Mouse (Mus musculus) liver, embryonic 11.5 days (tissue): ENCODE measurements around the gene Borcs6. TPM values are rescaled to one million over a fixed set of nuclear protein-coding genes. Genes with fewer than 3 reads are reported as not detected.

ENCODE experiments used
- ATAC-seq: fragments of 200-750 bp; cut with Nextera tagmentation; replicated peaks from 2 replicates; pipeline ENCODE4 v1.8.0; 2017; ENCODE audit warnings: moderate number of reproducible peaks, mild to moderate bottlenecking, moderate TSS enrichment, moderate library complexity; ENCODE audit not compliant: low FRiP score
- DNase-seq: peaks from one replicate; pipeline ENCODE4 v3.0.0-alpha.2; 2017; ENCODE audit warnings: low spot score
- H3K27ac ChIP-seq: fragments of 300-500 bp; sonication (generic); 2 replicates; pipeline ENCODE4 v1.5.1; 2014; ENCODE audit warnings: mild to moderate bottlenecking, low read depth, low read length, control low read depth
- H3K27me3 ChIP-seq: fragments of 300-500 bp; sonication (generic); replicated peaks from 2 replicates; pipeline ENCODE4 v1.6.1; 2014; ENCODE audit warnings: low read length, mixed read lengths; ENCODE audit not compliant: control insufficient read depth, insufficient read depth
- H3K36me3 ChIP-seq: fragments of 300-500 bp; sonication (generic); 2 replicates; pipeline ENCODE4 v1.6.1; 2014; ENCODE audit warnings: mild to moderate bottlenecking, low read length, moderate library complexity, mixed read lengths; ENCODE audit not compliant: control insufficient read depth, insufficient read depth
- H3K4me1 ChIP-seq: fragments of 300-500 bp; sonication (generic); replicated peaks from 2 replicates; pipeline ENCODE4 v1.6.1; 2014; ENCODE audit warnings: low read length, mixed read lengths; ENCODE audit not compliant: control insufficient read depth, insufficient read depth
- H3K4me2 ChIP-seq: fragments of 300-500 bp; sonication (generic); 2 replicates; pipeline ENCODE4 v1.6.1; 2014; ENCODE audit warnings: mild to moderate bottlenecking, control low read depth, moderate library complexity
- H3K4me3 ChIP-seq: fragments of 300-500 bp; sonication (generic); 2 replicates; pipeline ENCODE4 v1.5.1; 2014; ENCODE audit warnings: low read depth, low read length, control low read depth
- H3K9ac ChIP-seq: fragments of 300-500 bp; sonication (generic); 2 replicates; pipeline ENCODE4 v1.6.1; 2014; ENCODE audit warnings: low read depth, low read length, control low read depth
- H3K9me3 ChIP-seq: fragments of 300-500 bp; sonication (generic); 2 replicates; pipeline ENCODE4 v1.6.1; 2016; ENCODE audit warnings: low read length, inconsistent platforms, mixed read lengths; ENCODE audit not compliant: control insufficient read depth
- WGBS: fragments of 180-500 bp; shearing (Covaris S2); extraction: QIAGEN DNeasy Blood & Tissue Kit; methylation state at CpG from one replicate; pipeline ENCODE4 v1.1.7; 2014; 5-methylcytosine and 5-hydroxymethylcytosine counted together
- polyA plus RNA-seq: library from polyadenylated mRNA; unstranded; fragments of >200 nt; fragmentation: Nextera tagmentation; extraction: Ambion mirVana; gene quantifications from 2 replicates; pipeline ENCODE4 v1.2.1, GENCODE M21; 2014

Gene Borcs6
- polyA plus RNA-seq, 1 experiment from 2014 or later, result 6.6 TPM

DNA sequence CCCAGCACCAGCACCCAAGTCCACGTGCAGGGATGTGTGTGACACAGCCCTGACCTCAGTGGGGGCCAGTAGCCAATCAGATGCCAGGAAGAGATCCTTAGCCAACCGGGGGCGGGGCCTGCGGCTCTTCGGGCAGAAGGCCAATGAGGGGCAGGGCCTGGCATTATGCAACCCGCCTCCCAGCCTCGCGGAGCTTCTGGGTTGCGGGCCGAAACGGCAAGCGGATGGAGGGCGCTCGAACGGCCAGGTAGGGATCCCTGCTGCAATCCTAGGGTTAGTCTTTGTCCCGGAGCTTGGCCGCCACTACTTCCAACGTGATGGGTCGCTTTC is 39.2 kb downstream of the Borcs6 start:
- Histone ChIP-seq H3K9me3 (no peaks in the 10 kb centered on the region), H3K9ac (peak overlapping the region; percentile 71), H3K4me2 (peak overlapping the region; percentile 99), H3K27ac (peak overlapping the region; percentile 77), H3K27me3 (no peaks in the 10 kb centered on the region), H3K4me3 (peak overlapping the region; percentile 63), H3K36me3 (peaks cover 10% of the 10 kb centered on the region), H3K4me1 (peaks cover 46% of the 10 kb centered on the region)
- DNase-seq, result peak; percentile 89
- peak; percentile 62 for ATAC-seq
- WGBS, result 0% methylated on average over 19 of the region's 19 CpGs

DNA sequence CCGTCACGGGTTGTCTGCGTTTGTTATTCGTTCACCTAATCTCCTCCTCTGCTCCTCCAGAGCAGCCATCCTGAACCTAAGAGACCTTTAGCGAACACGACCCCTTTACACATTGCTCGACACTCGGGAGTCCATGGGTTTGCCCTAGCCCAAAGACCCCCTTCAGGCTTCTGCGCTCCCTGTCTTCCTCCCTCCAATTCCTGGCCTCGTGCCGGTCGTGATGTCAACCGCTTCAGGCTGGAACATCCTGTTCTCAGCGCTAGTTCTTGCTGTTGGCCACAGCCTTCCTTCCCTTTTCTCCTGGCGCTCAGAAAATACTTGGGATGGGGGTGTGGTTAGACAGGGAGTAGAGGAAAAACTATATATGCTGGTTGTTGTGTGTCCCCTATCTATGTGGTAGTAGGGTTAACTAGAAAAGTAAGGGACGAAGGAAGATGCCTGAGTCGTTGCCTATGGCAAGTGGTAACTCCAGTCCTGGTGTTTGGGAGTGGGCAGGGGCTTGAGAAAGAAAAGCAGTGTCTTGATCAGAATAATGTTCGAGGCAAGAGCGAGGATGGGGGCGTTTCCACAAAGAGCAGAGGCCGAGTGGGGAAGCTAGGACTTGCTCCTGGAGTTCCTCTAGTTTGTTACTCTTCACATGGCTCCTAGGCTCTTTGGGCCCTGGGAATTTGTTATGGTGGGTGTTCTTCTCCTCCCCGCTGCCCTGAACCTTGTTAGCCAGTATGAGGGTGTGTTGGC is 39.8 kb downstream of the Borcs6 start:
- H3K9ac ChIP-seq, result peak overlapping the region; percentile 71
- H3K27ac ChIP-seq, result peak overlapping the region; percentile 77
- H3K9me3 ChIP-seq, result no peaks in the 10 kb centered on the region
- H3K4me1 ChIP-seq, result peaks cover 46% of the 10 kb centered on the region
- peak overlapping the region; percentile 63 for H3K4me3 ChIP-seq
- ATAC-seq (no peak), DNase-seq (peak; percentile 44)
- peak overlapping the region; percentile 99 for H3K4me2 ChIP-seq
- WGBS, result 2% methylated on average over 22 of the region's 22 CpGs
- peaks cover 14% of the 10 kb centered on the region for H3K36me3 ChIP-seq
- no peaks in the 10 kb centered on the region for H3K27me3 ChIP-seq

DNA sequence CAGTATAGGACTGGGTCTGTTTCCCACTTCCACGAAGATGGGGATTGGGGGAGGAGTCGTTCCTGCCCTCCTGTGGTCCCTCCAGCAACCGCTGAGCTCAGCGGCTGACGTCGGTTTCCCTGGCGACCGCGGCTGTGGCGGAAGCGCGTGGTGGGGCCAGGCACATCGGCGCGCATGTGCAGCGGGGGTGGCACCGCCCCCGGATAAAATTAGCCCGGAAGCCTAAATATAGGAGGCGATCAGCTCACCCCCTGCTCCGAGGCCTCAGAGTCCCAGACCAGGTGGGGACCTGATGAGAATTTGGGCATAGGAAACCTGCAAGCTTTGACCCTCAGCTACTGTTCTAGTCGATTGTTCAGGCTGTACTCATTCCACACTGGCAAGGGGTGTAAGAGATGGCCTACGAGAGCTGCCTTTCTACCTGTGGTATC is 40.4 kb downstream of the Borcs6 start:
- peak; percentile 90 for DNase-seq
- peak; percentile 35 for ATAC-seq
- Histone ChIP-seq H3K4me1 (peaks cover 46% of the 10 kb centered on the region), H3K27me3 (no peaks in the 10 kb centered on the region), H3K27ac (peak overlapping the region; percentile 77), H3K4me2 (peak overlapping the region; percentile 99), H3K9me3 (no peaks in the 10 kb centered on the region), H3K36me3 (peaks cover 15% of the 10 kb centered on the region), H3K9ac (peak overlapping the region; percentile 71), H3K4me3 (peak overlapping the region; percentile 63)
- WGBS, result 2% methylated on average over 23 of the region's 23 CpGs

DNA sequence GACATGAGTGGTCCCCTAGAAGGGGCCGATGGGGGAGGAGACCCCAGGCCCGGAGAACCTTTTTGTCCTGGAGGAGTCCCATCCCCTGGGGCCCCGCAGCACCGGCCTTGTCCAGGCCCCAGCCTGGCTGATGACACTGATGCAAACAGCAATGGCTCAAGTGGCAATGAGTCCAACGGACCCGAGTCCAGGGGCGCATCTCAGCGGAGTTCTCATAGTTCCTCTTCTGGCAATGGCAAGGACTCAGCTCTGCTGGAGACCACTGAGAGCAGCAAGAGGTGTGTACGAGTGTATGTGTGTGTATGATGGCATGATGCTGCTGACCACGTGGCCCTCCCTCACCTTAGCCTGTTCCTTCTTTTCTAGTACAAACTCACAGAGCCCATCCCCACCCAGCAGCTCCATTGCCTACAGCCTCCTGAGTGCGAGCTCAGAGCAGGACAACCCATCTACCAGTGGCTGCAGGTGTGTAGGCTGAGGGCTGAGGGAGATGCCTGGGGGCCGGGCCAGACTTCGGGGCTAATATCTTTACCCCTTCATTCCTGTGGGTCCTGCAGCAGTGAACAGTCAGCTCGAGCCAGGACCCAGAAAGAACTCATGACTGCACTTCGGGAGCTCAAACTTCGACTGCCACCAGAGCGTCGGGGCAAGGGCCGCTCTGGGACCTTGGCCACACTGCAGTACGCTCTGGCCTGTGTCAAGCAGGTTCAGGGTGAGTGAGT is 41.3 kb downstream of the Borcs6 start:
- Histone ChIP-seq H3K4me2 (peak overlapping the region; percentile 99), H3K4me1 (peaks cover 45% of the 10 kb centered on the region), H3K4me3 (peak overlapping the region; percentile 63), H3K9me3 (no peaks in the 10 kb centered on the region), H3K36me3 (peaks cover 20% of the 10 kb centered on the region), H3K9ac (no peak overlapping the region; the same call in 1 of the 2 replicates), H3K27me3 (no peaks in the 10 kb centered on the region), H3K27ac (peak overlapping the region; percentile 3; the same call in 1 of the 2 replicates)
- no peak for DNase-seq
- no peak for ATAC-seq
- WGBS, result 85% methylated on average over 20 of the region's 20 CpGs

DNA sequence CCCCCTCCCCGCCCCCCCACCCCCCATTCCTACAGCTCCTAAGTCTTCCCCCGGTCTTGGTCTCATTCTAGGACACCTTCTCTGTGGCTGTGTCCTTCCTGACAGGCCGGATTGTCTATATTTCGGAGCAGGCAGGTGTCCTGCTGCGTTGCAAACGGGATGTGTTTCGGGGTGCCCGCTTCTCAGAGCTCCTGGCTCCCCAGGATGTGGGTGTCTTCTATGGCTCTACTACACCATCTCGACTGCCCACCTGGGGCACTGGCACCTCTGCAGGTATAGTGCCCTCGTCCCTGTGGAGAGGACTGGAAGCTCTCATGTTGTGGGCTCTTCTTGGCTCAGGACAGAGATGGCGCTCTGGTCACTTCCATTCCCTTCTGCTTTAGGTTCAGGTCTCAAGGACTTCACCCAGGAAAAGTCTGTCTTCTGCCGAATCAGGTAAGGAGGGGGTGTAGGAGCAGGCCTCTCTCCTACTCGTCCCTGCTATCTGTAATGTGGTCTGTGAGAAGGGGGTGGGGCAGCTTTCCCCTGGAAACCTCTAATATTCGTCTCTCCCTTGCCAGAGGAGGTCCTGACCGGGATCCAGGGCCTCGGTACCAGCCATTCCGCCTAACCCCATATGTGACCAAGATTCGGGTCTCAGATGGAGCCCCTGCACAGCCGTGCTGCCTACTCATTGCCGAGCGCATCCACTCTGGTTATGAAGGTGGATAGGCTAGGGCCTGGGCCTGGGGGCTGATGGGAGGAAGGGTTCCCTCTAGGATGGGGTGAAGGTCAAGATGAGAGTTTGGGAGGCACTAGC is 42.3 kb downstream of the Borcs6 start:
- Histone ChIP-seq H3K4me3 (no peak overlapping the region), H3K9ac (no peak overlapping the region), H3K9me3 (no peaks in the 10 kb centered on the region), H3K36me3 (peaks cover 24% of the 10 kb centered on the region), H3K4me1 (peaks cover 35% of the 10 kb centered on the region), H3K4me2 (no peak overlapping the region), H3K27ac (no peak overlapping the region), H3K27me3 (no peaks in the 10 kb centered on the region)
- ATAC-seq, result no peak
- WGBS, result 88% methylated on average over 21 of the region's 21 CpGs
- DNase-seq, result no peak

DNA sequence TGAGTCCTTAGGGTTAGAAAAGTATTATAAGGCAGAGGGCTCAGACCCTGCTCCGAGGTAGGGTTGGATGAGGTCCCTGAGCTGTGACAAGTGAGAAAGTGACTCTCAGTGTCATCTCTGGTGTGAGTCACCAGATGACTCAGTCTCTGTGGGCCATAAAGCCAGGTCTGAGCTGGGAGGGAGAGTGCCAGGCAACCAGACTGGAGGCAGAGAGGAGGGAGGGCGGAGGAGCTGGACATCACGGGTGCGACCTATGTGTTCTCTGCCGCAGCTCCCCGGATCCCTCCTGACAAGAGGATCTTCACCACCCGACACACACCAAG is 42.8 kb downstream of the Borcs6 start:
- ATAC-seq (no peak), DNase-seq (no peak)
- WGBS, result 86% methylated on average over 7 of the region's 7 CpGs
- Histone ChIP-seq H3K36me3 (peaks cover 25% of the 10 kb centered on the region), H3K4me2 (no peak overlapping the region), H3K27ac (no peak overlapping the region), H3K9me3 (no peaks in the 10 kb centered on the region), H3K9ac (no peak overlapping the region), H3K4me3 (no peak overlapping the region), H3K27me3 (no peaks in the 10 kb centered on the region), H3K4me1 (peaks cover 30% of the 10 kb centered on the region)

DNA sequence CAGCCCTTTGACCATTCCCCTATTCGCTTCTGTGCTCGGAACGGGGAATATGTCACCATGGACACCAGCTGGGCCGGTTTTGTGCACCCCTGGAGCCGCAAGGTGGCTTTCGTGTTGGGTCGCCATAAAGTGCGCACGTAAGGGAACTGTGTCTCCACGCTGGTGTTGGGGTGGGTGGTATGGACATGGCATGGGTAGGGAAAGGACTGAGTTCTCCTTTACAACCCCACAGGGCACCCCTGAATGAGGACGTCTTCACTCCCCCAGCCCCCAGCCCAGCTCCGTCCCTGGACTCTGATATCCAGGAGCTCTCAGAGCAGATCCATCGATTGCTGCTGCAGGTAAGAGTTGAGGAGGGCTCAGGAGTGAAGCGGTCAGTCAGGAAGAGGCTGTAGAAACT is 43.6 kb downstream of the Borcs6 start:
- Histone ChIP-seq H3K9me3 (no peaks in the 10 kb centered on the region), H3K4me1 (peaks cover 23% of the 10 kb centered on the region), H3K9ac (no peak overlapping the region), H3K27me3 (no peaks in the 10 kb centered on the region), H3K27ac (no peak overlapping the region), H3K36me3 (peaks cover 31% of the 10 kb centered on the region), H3K4me2 (no peak overlapping the region), H3K4me3 (no peak overlapping the region)
- ATAC-seq (no peak), DNase-seq (no peak)
- 94% methylated on average over 14 of the region's 14 CpGs for WGBS

DNA sequence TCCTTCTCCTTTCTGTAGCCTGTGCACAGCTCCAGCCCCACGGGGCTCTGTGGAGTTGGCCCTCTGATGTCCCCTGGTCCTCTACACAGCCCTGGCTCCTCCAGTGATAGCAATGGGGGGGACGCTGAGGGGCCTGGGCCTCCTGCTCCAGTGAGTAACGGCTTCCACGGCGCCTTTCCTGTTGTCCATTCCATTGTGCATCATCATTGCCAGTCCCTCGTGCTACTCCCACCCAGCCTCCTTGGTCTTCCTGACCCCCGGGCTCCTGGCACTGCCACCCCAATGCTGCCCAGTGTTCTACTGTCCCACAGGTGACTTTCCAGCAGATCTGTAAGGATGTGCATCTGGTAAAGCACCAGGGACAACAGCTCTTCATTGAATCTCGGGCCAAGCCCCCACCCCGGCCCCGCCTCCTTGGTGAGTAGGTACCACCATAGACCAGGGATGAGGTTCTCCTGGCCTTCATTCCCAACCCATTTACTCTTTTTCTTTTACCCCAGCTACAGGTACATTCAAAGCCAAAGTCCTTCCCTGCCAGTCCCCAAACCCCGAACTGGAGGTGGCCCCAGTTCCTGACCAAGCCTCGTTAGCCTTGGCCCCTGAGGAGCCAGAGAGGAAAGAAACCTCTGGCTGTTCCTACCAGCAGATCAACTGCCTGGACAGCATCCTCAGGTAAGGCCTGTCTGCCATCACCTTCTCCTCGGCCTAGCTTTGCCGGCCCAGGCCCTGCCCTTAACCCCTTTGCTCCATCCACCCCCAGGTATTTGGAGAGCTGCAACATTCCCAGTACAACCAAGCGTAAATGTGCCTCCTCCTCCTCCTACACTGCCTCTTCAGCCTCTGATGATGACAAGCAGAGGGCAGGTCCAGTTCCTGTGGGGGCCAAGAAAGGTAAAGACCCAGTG is 44.3 kb downstream of the Borcs6 start:
- Histone ChIP-seq H3K4me3 (no peak overlapping the region), H3K27ac (no peak overlapping the region), H3K4me2 (no peak overlapping the region), H3K4me1 (peaks cover 18% of the 10 kb centered on the region), H3K27me3 (no peaks in the 10 kb centered on the region), H3K9me3 (no peaks in the 10 kb centered on the region), H3K36me3 (peaks cover 37% of the 10 kb centered on the region), H3K9ac (no peak overlapping the region)
- no peak for DNase-seq
- WGBS, result 89% methylated on average over 15 of the region's 15 CpGs
- ATAC-seq, result no peak
